Mouse (Mus musculus): ENCODE measurements around the gene Trak1. TPM values are rescaled to one million over a fixed set of nuclear protein-coding genes. Genes with fewer than 3 reads are reported as not detected.
A peak's percentile ranks its signal among the peaks of the same experiment; 100 is the strongest.

Trak1 gene
- polyA plus RNA-seq, 1 experiment from 2014 or later = 49.9 TPM

- no peak for ATAC-seq
- H3K36me3 ChIP-seq (ENCODE audit: poor library complexity, severe bottlenecking) = peaks cover 92% of the 10 kb centered on the region
These were observed 161.2 kb downstream of the Trak1 start for GRCm38 (mm10) chr9:121458466-121458865.

GRCm38 (mm10) chr9:121459950-121460349 is 162.6 kb downstream of the Trak1 start:
- no peak overlapping the region for H3K9ac ChIP-seq
- no peak overlapping the region for H3K27ac ChIP-seq
- H3K9me3 ChIP-seq (replicated peaks) = no peaks in the 10 kb centered on the region
- no peak overlapping the region for H3K4me2 ChIP-seq
- no peak overlapping the region for H3K4me3 ChIP-seq
- no peak for ATAC-seq
- no peaks in the 10 kb centered on the region for H3K4me1 ChIP-seq
- no peaks in the 10 kb centered on the region for H3K27me3 ChIP-seq
- H3K36me3 ChIP-seq (ENCODE audit: poor library complexity, severe bottlenecking) = peaks cover 90% of the 10 kb centered on the region
- 83% methylated on average over 2 of the region's 2 CpGs for WGBS

More at GRCm38 (mm10) chr9:121458466-121458865, 161.2 kb downstream of the Trak1 start:
- H3K4me3 ChIP-seq = no peak overlapping the region
- no peaks in the 10 kb centered on the region for H3K4me1 ChIP-seq
- H3K9ac ChIP-seq = no peak overlapping the region
- no peaks in the 10 kb centered on the region for H3K27me3 ChIP-seq
- no peaks in the 10 kb centered on the region for H3K9me3 ChIP-seq (replicated peaks)
- 26% methylated on average over 8 of the region's 8 CpGs for WGBS
- no peak overlapping the region for H3K27ac ChIP-seq
- no peak overlapping the region for H3K4me2 ChIP-seq

GRCm38 (mm10) chr9:121460527-121460926 is 163.2 kb downstream of the Trak1 start:
- Histone ChIP-seq H3K9ac (no peak overlapping the region), H3K4me1 (no peaks in the 10 kb centered on the region), H3K4me2 (no peak overlapping the region), H3K27me3 (no peaks in the 10 kb centered on the region), H3K4me3 (no peak overlapping the region), H3K27ac (no peak overlapping the region), H3K9me3 (replicated peaks) (no peaks in the 10 kb centered on the region), H3K36me3 (ENCODE audit: poor library complexity, severe bottlenecking) (peaks cover 88% of the 10 kb centered on the region)
- WGBS = 81% methylated on average over 16 of the region's 16 CpGs
- no peak for ATAC-seq

GRCm38 (mm10) chr9:121467460-121467859 is 170.2 kb downstream of the Trak1 start:
- Histone ChIP-seq H3K9me3 (replicated peaks) (no peaks in the 10 kb centered on the region), H3K27me3 (no peaks in the 10 kb centered on the region), H3K4me1 (0 out of 2 replicates have a peak, but pooled peaks cover 7% of the 10 kb centered on the region), H3K4me2 (no peak overlapping the region), H3K27ac (peak overlapping the region; percentile 52; the same call in 1 of the 2 replicates), H3K36me3 (ENCODE audit: poor library complexity, severe bottlenecking) (peaks cover 71% of the 10 kb centered on the region), H3K4me3 (no peak overlapping the region), H3K9ac (no peak overlapping the region)
- 81% methylated on average over 11 of the region's 11 CpGs for WGBS
- ATAC-seq = no peak

GRCm38 (mm10) chr9:121469711-121470110 is 172.4 kb downstream of the Trak1 start:
- ATAC-seq = no peak
- no peak overlapping the region; the same call in 1 of the 2 replicates for H3K27ac ChIP-seq

GRCm38 (mm10) chr9:121474771-121475170 is 177.5 kb downstream of the Trak1 start:
- Histone ChIP-seq H3K27ac (no peak overlapping the region), H3K9ac (no peak overlapping the region), H3K36me3 (ENCODE audit: poor library complexity, severe bottlenecking) (peaks cover 41% of the 10 kb centered on the region), H3K27me3 (no peaks in the 10 kb centered on the region), H3K4me2 (no peak overlapping the region), H3K4me1 (peaks cover 10% of the 10 kb centered on the region), H3K9me3 (replicated peaks) (no peaks in the 10 kb centered on the region), H3K4me3 (no peak overlapping the region)
- 80% methylated on average over 5 of the region's 5 CpGs for WGBS
- no peak for ATAC-seq

More at GRCm38 (mm10) chr9:121469711-121470110, 172.4 kb downstream of the Trak1 start:
- WGBS = 81% methylated on average over 6 of the region's 6 CpGs
- no peak overlapping the region for H3K4me2 ChIP-seq
- H3K9ac ChIP-seq = no peak overlapping the region
- H3K9me3 ChIP-seq (replicated peaks) = no peaks in the 10 kb centered on the region
- H3K27me3 ChIP-seq = no peaks in the 10 kb centered on the region
- 0 out of 2 replicates have a peak, but pooled peaks cover 7% of the 10 kb centered on the region for H3K4me1 ChIP-seq
- H3K4me3 ChIP-seq = no peak overlapping the region
- H3K36me3 ChIP-seq (ENCODE audit: poor library complexity, severe bottlenecking) = peaks cover 73% of the 10 kb centered on the region

GRCm38 (mm10) chr9:121475488-121476452 is 178.5 kb downstream of the Trak1 start:
- no peak overlapping the region for H3K4me2 ChIP-seq
- peaks cover 10% of the 10 kb centered on the region for H3K4me1 ChIP-seq
- ATAC-seq = no peak
- H3K27me3 ChIP-seq = no peaks in the 10 kb centered on the region
- H3K27ac ChIP-seq = no peak overlapping the region
- 81% methylated on average over 16 of the region's 16 CpGs for WGBS
- H3K9me3 ChIP-seq (replicated peaks) = no peaks in the 10 kb centered on the region
- no peak overlapping the region for H3K4me3 ChIP-seq
- H3K36me3 ChIP-seq (ENCODE audit: poor library complexity, severe bottlenecking) = peaks cover 32% of the 10 kb centered on the region
- no peak overlapping the region for H3K9ac ChIP-seq

GRCm38 (mm10) chr9:121477305-121477911 is 180.1 kb downstream of the Trak1 start:
- no peak overlapping the region for H3K4me3 ChIP-seq
- H3K4me2 ChIP-seq = peak overlapping the region; percentile 38
- no peaks in the 10 kb centered on the region for H3K9me3 ChIP-seq (replicated peaks)
- ATAC-seq = peak; percentile 62
- no peak overlapping the region for H3K9ac ChIP-seq
- H3K27ac ChIP-seq = peak overlapping the region; percentile 60; the same call in 1 of the 2 replicates
- peaks cover 27% of the 10 kb centered on the region for H3K36me3 ChIP-seq (ENCODE audit: poor library complexity, severe bottlenecking)
- peaks cover 10% of the 10 kb centered on the region for H3K4me1 ChIP-seq
- H3K27me3 ChIP-seq = no peaks in the 10 kb centered on the region
- 10% methylated on average over 15 of the region's 15 CpGs for whole genome bisulfite sequencing

GRCm38 (mm10) chr9:121479453-121479852 is 182.2 kb downstream of the Trak1 start:
- no peak overlapping the region for H3K4me3 ChIP-seq
- no peak overlapping the region for H3K4me2 ChIP-seq
- H3K27me3 ChIP-seq = no peaks in the 10 kb centered on the region
- peaks cover 13% of the 10 kb centered on the region for H3K4me1 ChIP-seq
- H3K9ac ChIP-seq = no peak overlapping the region
- ATAC-seq = peak; percentile 59
- 25% methylated on average over 5 of the region's 5 CpGs for WGBS
- no peaks in the 10 kb centered on the region for H3K9me3 ChIP-seq (replicated peaks)
- H3K36me3 ChIP-seq (ENCODE audit: poor library complexity, severe bottlenecking) = peaks cover 8% of the 10 kb centered on the region; the same call in 1 of the 2 replicates
- H3K27ac ChIP-seq = no peak overlapping the region

GRCm38 (mm10) chr9:121487216-121487615 is 189.9 kb downstream of the Trak1 start:
- 78% methylated on average over 7 of the region's 7 CpGs for WGBS
- H3K27me3 ChIP-seq = peaks cover 6% of the 10 kb centered on the region

GRCm38 (mm10) chr9:121491592-121492240 is 194.4 kb downstream of the Trak1 start:
- Histone ChIP-seq H3K27me3 (peaks cover 50% of the 10 kb centered on the region), H3K9ac (no peak overlapping the region), H3K4me2 (no peak overlapping the region), H3K27ac (no peak overlapping the region), H3K9me3 (replicated peaks) (no peaks in the 10 kb centered on the region), H3K36me3 (ENCODE audit: poor library complexity, severe bottlenecking) (no peaks in the 10 kb centered on the region), H3K4me1 (peaks cover 21% of the 10 kb centered on the region), H3K4me3 (no peak overlapping the region)
- no peak for ATAC-seq
- WGBS = 51% methylated on average over 11 of the region's 11 CpGs

More at GRCm38 (mm10) chr9:121487216-121487615, 189.9 kb downstream of the Trak1 start:
- Histone ChIP-seq H3K36me3 (ENCODE audit: poor library complexity, severe bottlenecking) (no peaks in the 10 kb centered on the region), H3K9ac (no peak overlapping the region), H3K27ac (no peak overlapping the region), H3K9me3 (replicated peaks) (no peaks in the 10 kb centered on the region), H3K4me3 (no peak overlapping the region), H3K4me2 (no peak overlapping the region), H3K4me1 (0 out of 2 replicates have a peak, but pooled peaks cover 9% of the 10 kb centered on the region)
- ATAC-seq = no peak

Measured in forebrain, embryonic 13.5 days (tissue).